Mouse (Mus musculus): ENCODE results near the gene Gm20075. TPM values are rescaled to one million over a fixed set of nuclear protein-coding genes. Genes with fewer than 3 reads are reported as not detected.
"Not testable (repeated sequence)": the region's sequence is repeated elsewhere in the genome, so short reads cannot be mapped to it uniquely, and the experiment has no call there.

The Gm20075 gene
- 1.7 and 2.0 TPM in 2 replicates for polyA plus RNA-seq (2012; rRNA removed)

GRCm38 (mm10) chr13:96081276-96081675 lies at the start of gene Gm20075:
Gene Gm20075 (minus strand): TSS chr13:96081376.
- 89% methylated on average over 3 of the region's 3 CpGs for WGBS
- H3K27me3 ChIP-seq (ENCODE audit: control insufficient read depth, insufficient read depth, low read length); H3K27ac ChIP-seq (ENCODE audit: insufficient read depth, low read length); DNase-seq; H3K4me1 ChIP-seq (ENCODE audit: control insufficient read depth, insufficient read depth, low read length); H3K4me3 ChIP-seq (replicated peaks; ENCODE audit: insufficient read depth, low read depth, low read length): not testable (repeated sequence)

GRCm38 (mm10) chr13:96129081-96129480 lies 47.9 kb upstream of the Gm20075 start:
- TF ChIP-seq CTCF (IDR thresholded peaks at IDR 0.05; ENCODE audit: borderline replicate concordance, insufficient read depth, low read depth, low read length) = no peak
- no peak for TF ChIP-seq POLR2A (IDR thresholded peaks at IDR 0.05; ENCODE audit: borderline replicate concordance, insufficient read depth, low read length)
- H3K27me3 ChIP-seq (ENCODE audit: control insufficient read depth, insufficient read depth, low read length) = no peaks in the 10 kb centered on the region
- DNase-seq = no peak
- WGBS = 76% methylated on average over 3 of the region's 3 CpGs
- H3K4me1 ChIP-seq (ENCODE audit: control insufficient read depth, insufficient read depth, low read length) = no peaks in the 10 kb centered on the region; the same call in 1 of the 2 replicates
- no peak overlapping the region for H3K4me3 ChIP-seq (replicated peaks; ENCODE audit: insufficient read depth, low read depth, low read length)
- no peak overlapping the region for H3K27ac ChIP-seq (ENCODE audit: insufficient read depth, low read length)

- H3K27me3 ChIP-seq (ENCODE audit: control insufficient read depth, insufficient read depth, low read length) = no peaks in the 10 kb centered on the region
- H3K4me3 ChIP-seq (replicated peaks; ENCODE audit: insufficient read depth, low read depth, low read length) = no peak overlapping the region
- TF ChIP-seq CTCF (IDR thresholded peaks at IDR 0.05; ENCODE audit: borderline replicate concordance, insufficient read depth, low read depth, low read length) (no peak), POLR2A (IDR thresholded peaks at IDR 0.05; ENCODE audit: borderline replicate concordance, insufficient read depth, low read length) (no peak)
- H3K27ac ChIP-seq (ENCODE audit: insufficient read depth, low read length) = no peak overlapping the region
- H3K4me1 ChIP-seq (ENCODE audit: control insufficient read depth, insufficient read depth, low read length) = no peaks in the 10 kb centered on the region; the same call in 1 of the 2 replicates
- no peak for DNase-seq
- WGBS = 78% methylated on average over 6 of the region's 6 CpGs
These were observed 45.5 kb upstream of the Gm20075 start for GRCm38 (mm10) chr13:96126669-96127068.

DNA sequence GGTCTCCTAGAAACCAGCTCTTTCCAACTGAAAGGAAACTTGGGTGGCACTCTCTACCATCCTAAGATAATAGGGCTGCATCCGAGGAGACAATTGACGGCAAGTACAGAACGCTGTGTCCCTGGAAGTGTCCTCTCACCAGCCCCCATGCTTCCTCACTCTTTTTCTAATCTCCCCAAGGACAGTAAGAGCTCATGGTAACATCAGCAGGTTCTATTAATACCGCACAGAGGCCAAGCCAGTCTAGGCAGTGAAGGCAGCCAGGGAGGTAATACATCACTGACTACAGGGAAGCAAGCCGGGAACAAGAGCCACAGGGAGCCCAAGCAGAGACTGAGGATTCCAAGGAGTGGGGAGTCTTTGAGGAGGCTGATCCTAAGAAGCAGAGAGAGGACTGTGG lies 43.8 kb upstream of the Gm20075 start:
- Histone ChIP-seq H3K27me3 (ENCODE audit: control insufficient read depth, insufficient read depth, low read length) (no peaks in the 10 kb centered on the region), H3K4me1 (ENCODE audit: control insufficient read depth, insufficient read depth, low read length) (no peaks in the 10 kb centered on the region; the same call in 1 of the 2 replicates), H3K4me3 (replicated peaks; ENCODE audit: insufficient read depth, low read depth, low read length) (no peak overlapping the region), H3K27ac (ENCODE audit: insufficient read depth, low read length) (no peak overlapping the region)
- WGBS = 66% methylated on average over 5 of the region's 5 CpGs
- no peak for TF ChIP-seq POLR2A (IDR thresholded peaks at IDR 0.05; ENCODE audit: borderline replicate concordance, insufficient read depth, low read length)
- TF ChIP-seq CTCF (IDR thresholded peaks at IDR 0.05; ENCODE audit: borderline replicate concordance, insufficient read depth, low read depth, low read length) = no peak
- DNase-seq = no peak

GRCm38 (mm10) chr13:96112711-96113110 lies 31.5 kb upstream of the Gm20075 start:
- Histone ChIP-seq H3K27me3 (ENCODE audit: control insufficient read depth, insufficient read depth, low read length) (no peaks in the 10 kb centered on the region), H3K4me3 (replicated peaks; ENCODE audit: insufficient read depth, low read depth, low read length) (no peak overlapping the region), H3K4me1 (ENCODE audit: control insufficient read depth, insufficient read depth, low read length) (no peaks in the 10 kb centered on the region), H3K27ac (ENCODE audit: insufficient read depth, low read length) (no peak overlapping the region)
- TF ChIP-seq CTCF (IDR thresholded peaks at IDR 0.05; ENCODE audit: borderline replicate concordance, insufficient read depth, low read depth, low read length) = no peak
- no peak for TF ChIP-seq POLR2A (IDR thresholded peaks at IDR 0.05; ENCODE audit: borderline replicate concordance, insufficient read depth, low read length)
- no peak for DNase-seq
- WGBS = 53% methylated on average over 2 of the region's 2 CpGs

GRCm38 (mm10) chr13:96110767-96111166 lies 29.6 kb upstream of the Gm20075 start:
- no peak overlapping the region for H3K27ac ChIP-seq (ENCODE audit: insufficient read depth, low read length)
- DNase-seq = no peak
- TF ChIP-seq CTCF (IDR thresholded peaks at IDR 0.05; ENCODE audit: borderline replicate concordance, insufficient read depth, low read depth, low read length) (no peak), POLR2A (IDR thresholded peaks at IDR 0.05; ENCODE audit: borderline replicate concordance, insufficient read depth, low read length) (no peak)
- H3K27me3 ChIP-seq (ENCODE audit: control insufficient read depth, insufficient read depth, low read length) = no peaks in the 10 kb centered on the region
- H3K4me1 ChIP-seq (ENCODE audit: control insufficient read depth, insufficient read depth, low read length) = no peaks in the 10 kb centered on the region
- H3K4me3 ChIP-seq (replicated peaks; ENCODE audit: insufficient read depth, low read depth, low read length) = no peak overlapping the region
- WGBS = 58% methylated on average over 3 of the region's 3 CpGs

GRCm38 (mm10) chr13:96106367-96106766 lies 25.2 kb upstream of the Gm20075 start:
- WGBS = 84% methylated on average over 4 of the region's 4 CpGs

DNA sequence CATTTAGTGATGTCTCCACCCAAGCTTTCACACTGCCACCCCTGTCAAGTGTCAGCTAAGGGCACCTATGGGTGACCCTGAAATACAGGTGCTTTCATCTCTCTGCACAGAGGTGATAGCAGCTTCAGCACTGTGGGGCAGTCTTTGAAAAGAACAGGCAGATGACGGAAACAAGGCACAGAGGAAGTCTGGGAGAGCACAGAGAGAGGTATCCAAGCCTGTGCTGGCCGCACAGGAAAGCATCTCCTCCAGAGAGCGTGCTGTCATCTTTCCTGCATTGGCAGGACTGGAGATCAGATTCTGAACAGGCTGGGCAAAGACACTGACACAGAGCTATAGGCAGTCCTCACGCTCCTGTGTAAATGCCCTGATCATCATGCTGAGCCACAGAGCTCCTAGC lies 9.8 kb upstream of the Gm20075 start:
- 42% methylated on average over 4 of the region's 4 CpGs for WGBS
- no peak for DNase-seq
- TF ChIP-seq POLR2A (IDR thresholded peaks at IDR 0.05; ENCODE audit: borderline replicate concordance, insufficient read depth, low read length) = no peak

More at GRCm38 (mm10) chr13:96106367-96106766, 25.2 kb upstream of the Gm20075 start:
- no peaks in the 10 kb centered on the region for H3K4me1 ChIP-seq (ENCODE audit: control insufficient read depth, insufficient read depth, low read length)
- no peak overlapping the region for H3K4me3 ChIP-seq (replicated peaks; ENCODE audit: insufficient read depth, low read depth, low read length)
- TF ChIP-seq CTCF (IDR thresholded peaks at IDR 0.05; ENCODE audit: borderline replicate concordance, insufficient read depth, low read depth, low read length) (no peak), POLR2A (IDR thresholded peaks at IDR 0.05; ENCODE audit: borderline replicate concordance, insufficient read depth, low read length) (no peak)
- no peak for DNase-seq
- H3K27me3 ChIP-seq (ENCODE audit: control insufficient read depth, insufficient read depth, low read length) = no peaks in the 10 kb centered on the region
- no peak overlapping the region for H3K27ac ChIP-seq (ENCODE audit: insufficient read depth, low read length)

More for the DNA sequence above, 9.8 kb upstream of the Gm20075 start:
- Histone ChIP-seq H3K4me1 (ENCODE audit: control insufficient read depth, insufficient read depth, low read length) (no peaks in the 10 kb centered on the region), H3K4me3 (replicated peaks; ENCODE audit: insufficient read depth, low read depth, low read length) (no peak overlapping the region), H3K27ac (ENCODE audit: insufficient read depth, low read length) (no peak overlapping the region), H3K27me3 (ENCODE audit: control insufficient read depth, insufficient read depth, low read length) (no peaks in the 10 kb centered on the region)
